17 mouse cellular contexts compared by ENCODE assay signal in the genomic region with DNA sequence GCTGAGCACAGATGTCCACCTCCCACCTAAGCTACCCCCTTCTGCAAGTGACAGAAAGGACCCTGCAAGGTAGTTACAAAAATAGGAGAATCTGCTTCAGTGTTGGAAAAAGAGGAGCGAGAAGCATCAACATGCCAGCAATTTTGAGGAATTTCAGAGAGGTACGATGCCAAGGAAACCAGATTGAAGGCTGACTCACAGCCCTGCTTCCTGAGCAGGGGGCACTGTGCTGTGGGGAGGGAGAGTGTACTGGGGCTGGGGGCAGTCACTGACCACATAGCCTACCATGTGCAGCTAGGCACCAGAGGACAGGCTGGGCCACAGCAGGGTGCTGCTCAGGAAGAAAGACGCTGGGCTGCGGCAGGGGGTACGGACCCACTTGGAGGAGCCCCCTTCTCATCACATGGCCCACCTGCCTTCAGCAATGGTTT.
DNase-seq lines count a peak whose midpoint lies in the region; ATAC-seq and TF ChIP-seq lines count a peak whose summit lies in the region.
"Had no signal": no experiment of that assay in that cellular context is flagged by ENCODE, and none has a peak within 500 bp of the region (broad histone marks: within the 10 kb centered on the region; RNA-seq: fewer than 3 reads in every experiment).

No protein-coding gene starts in this region.

- no peaks in the 10 kb centered on the region; the same call in 1 of the 2 replicates for H3K4me1 ChIP-seq in liver, postnatal 0 days (ENCODE audit: insufficient read depth)

- 83% methylated on average over 5 of the region's 5 CpGs for WGBS in liver, postnatal 0 days (ENCODE audit: insufficient replicate concordance)

- TF ChIP-seq CTCF in liver, postnatal 0 days (IDR thresholded peaks at IDR 0.05; ENCODE audit: low read depth), result no peak

- no peak overlapping the region for H3K4me3 ChIP-seq in myocyte
- H3K4me3 ChIP-seq in liver, postnatal 0 days (ENCODE audit: low read depth, low read length), result no peak overlapping the region
- H3K4me3 ChIP-seq: embryonic facial prominence, embryonic 13.5 days; forebrain, embryonic 12.5 days; neural tube, embryonic 13.5 days had no signal

- no peak overlapping the region for H3K27ac ChIP-seq in liver, postnatal 0 days (ENCODE audit: low read depth)
- H3K27ac ChIP-seq: embryonic facial prominence, embryonic 13.5 days; forebrain, embryonic 12.5 days; macrophage; neural tube, embryonic 13.5 days had no signal

- H3K9ac ChIP-seq in liver, postnatal 0 days (replicated peaks), result no peak overlapping the region
- H3K9ac ChIP-seq: embryonic facial prominence, embryonic 13.5 days; forebrain, embryonic 12.5 days; neural tube, embryonic 13.5 days had no signal

- no peaks in the 10 kb centered on the region for H3K79me2 ChIP-seq in myocyte (ENCODE audit: control insufficient read depth, insufficient read depth)

- H3K27me3 ChIP-seq in myocyte (ENCODE audit: control insufficient read depth, insufficient read depth, insufficient read length), result no peaks in the 10 kb centered on the region
- no peaks in the 10 kb centered on the region for H3K27me3 ChIP-seq in liver, postnatal 0 days (ENCODE audit: insufficient read depth, low read length)
- H3K27me3 ChIP-seq: embryonic facial prominence, embryonic 13.5 days; neural tube, embryonic 13.5 days had no signal

- ATAC-seq in liver, postnatal 0 days, result no peak
- ATAC-seq: CD4-positive, CD25-positive, alpha-beta regulatory T cell, adult 4 months; intestine, embryonic 16.5 days had no signal

- TF ChIP-seq EP300 in liver, postnatal 0 days (IDR thresholded peaks at IDR 0.05; ENCODE audit: low read depth), result no peak

- DNase-seq in frontal cortex, postnatal 36 days (ENCODE audit: low spot score in 2 of 2), result peak; percentile 59 to 76
- DNase-seq in frontal cortex, postnatal 14 days (ENCODE audit: low spot score in 2 of 2), result no peak
- DNase-seq in right cerebral cortex, adult 18-20 months, result peak; percentile 73
- no peak for DNase-seq in right cerebral cortex, postnatal 14 days
- DNase-seq in cerebellum, postnatal 10 days, result peak; percentile 67 to 75
- no peak for DNase-seq in liver, postnatal 0 days
- DNase-seq in retina, embryonic 14.5 days (ENCODE audit: low spot score), result no peak
- DNase-seq: adrenal gland, postnatal 14 days; heart, adult 11 months; lung, adult 18-20 months had no signal

- no peaks in the 10 kb centered on the region for H3K36me3 ChIP-seq in myocyte (ENCODE audit: control insufficient read depth, insufficient read depth)
- H3K36me3 ChIP-seq in liver, postnatal 0 days (replicated peaks; ENCODE audit: insufficient read depth, low read length), result no peaks in the 10 kb centered on the region
- H3K36me3 ChIP-seq: embryonic facial prominence, embryonic 13.5 days; forebrain, embryonic 12.5 days; neural tube, embryonic 13.5 days had no signal

- no peak overlapping the region for H3ac ChIP-seq in myocyte (ENCODE audit: control insufficient read depth, insufficient read length)

- no peaks in the 10 kb centered on the region for H3K9me3 ChIP-seq in liver, postnatal 0 days (ENCODE audit: low read length)
- H3K9me3 ChIP-seq: embryonic facial prominence, embryonic 13.5 days; forebrain, embryonic 12.5 days; neural tube, embryonic 13.5 days had no signal

- TF ChIP-seq POLR2A in myocyte (IDR thresholded peaks at IDR 0.05; ENCODE audit: insufficient read length, low read depth), result no peak

- H3K4me2 ChIP-seq in myocyte (ENCODE audit: low read depth), result peak overlapping the region; percentile 32
- no peak overlapping the region for H3K4me2 ChIP-seq in liver, postnatal 0 days (ENCODE audit: low read depth, low read length)
- H3K4me2 ChIP-seq: embryonic facial prominence, embryonic 13.5 days; forebrain, embryonic 12.5 days; neural tube, embryonic 13.5 days had no signal

TF ChIP-seq in myocyte, 11 proteins besides CTCF, POLR2A, EP300 and RAD21:
- TF ChIP-seq MAX (IDR thresholded peaks at IDR 0.05; ENCODE audit: low read depth) (no peak), TCF12 (IDR thresholded peaks at IDR 0.05; ENCODE audit: insufficient read depth, poor library complexity, severe bottlenecking) (no peak), USF1 (IDR thresholded peaks at IDR 0.05; ENCODE audit: low read depth) (no peak), REST (IDR thresholded peaks at IDR 0.05; ENCODE audit: insufficient read depth, insufficient read length) (no peak)
TF ChIP-seq in myocyte: peak in this region for 0.

Comparison
In these comparisons a context has a peak if more than half of its experiments do, and no peak if none do; other contexts are left out.
1. DNase-seq: peak in frontal cortex, postnatal 36 days (2 of 2), right cerebral cortex, adult 18-20 months (single experiment) and cerebellum, postnatal 10 days (2 of 2); none in frontal cortex, postnatal 14 days (0 of 2), right cerebral cortex, postnatal 14 days (single experiment), liver, postnatal 0 days (single experiment) and retina, embryonic 14.5 days (single experiment).